In genomic region chr4:150333927-150334682, GRCm38 (mm10) we compare ENCODE assay signal across 18 mouse cellular contexts. TPM values are rescaled to one million over a fixed set of nuclear protein-coding genes. Genes with fewer than 3 reads are reported as not detected.
A peak's percentile ranks its signal among the peaks of the same experiment; 100 is the strongest.
DNase-seq lines count a peak whose midpoint lies in the region; ATAC-seq and TF ChIP-seq lines count a peak whose summit lies in the region.
"Had no signal": no experiment of that assay in that cellular context is flagged by ENCODE, and none has a peak within 500 bp of the region (broad histone marks: within the 10 kb centered on the region; RNA-seq: fewer than 3 reads in every experiment).

No protein-coding gene starts in this region.

- H3K9ac ChIP-seq in liver, adult 2 months (ENCODE audit: low read depth, low read length): no peak overlapping the region
- no peak overlapping the region for H3K9ac ChIP-seq in liver, embryonic 11.5 days (ENCODE audit: low read depth, low read length)
- H3K9ac ChIP-seq in forebrain, embryonic 14.5 days (ENCODE audit: low read length): no peak overlapping the region
- H3K9ac ChIP-seq in hindbrain, embryonic 14.5 days: no peak overlapping the region
- no peak overlapping the region for H3K9ac ChIP-seq in neural tube, embryonic 13.5 days
- H3K9ac ChIP-seq: embryonic facial prominence, embryonic 15.5 days; heart, embryonic 15.5 days; liver, embryonic 13.5 days had no signal

- no peak for TF ChIP-seq POLR2A in liver, adult 2 months (IDR thresholded peaks at IDR 0.05; ENCODE audit: extremely low read depth, insufficient read depth, low read length)
- TF ChIP-seq POLR2A in thymus, adult 2 months (IDR thresholded peaks at IDR 0.05; ENCODE audit: control insufficient read depth, extremely low read depth, insufficient read depth, low read length, poor library complexity): no peak

- H3K36me3 ChIP-seq in liver, adult 2 months (ENCODE audit: control insufficient read depth, insufficient read depth, low read length): no peaks in the 10 kb centered on the region
- H3K36me3 ChIP-seq in liver, embryonic 11.5 days (ENCODE audit: control insufficient read depth, insufficient read depth, low read length): no peaks in the 10 kb centered on the region
- H3K36me3 ChIP-seq in forebrain, embryonic 14.5 days (ENCODE audit: control insufficient read depth, insufficient read depth, low read length): no peaks in the 10 kb centered on the region
- no peaks in the 10 kb centered on the region for H3K36me3 ChIP-seq in hindbrain, embryonic 14.5 days (replicated peaks; ENCODE audit: control insufficient read depth, insufficient read depth)
- H3K36me3 ChIP-seq in neural tube, embryonic 13.5 days: no peaks in the 10 kb centered on the region
- H3K36me3 ChIP-seq in thymus, adult 2 months (ENCODE audit: control insufficient read depth, insufficient read depth, low read length): no peaks in the 10 kb centered on the region

- peak overlapping the region; percentile 66 for H3K27ac ChIP-seq in liver, adult 2 months (replicated peaks; ENCODE audit: insufficient read depth, low read depth, low read length)
- no peak overlapping the region for H3K27ac ChIP-seq in liver, embryonic 11.5 days (ENCODE audit: low read depth, low read length)
- peak overlapping the region; percentile 10; the same call in 1 of the 2 replicates for H3K27ac ChIP-seq in forebrain, embryonic 14.5 days (ENCODE audit: low read depth, low read length)
- H3K27ac ChIP-seq in hindbrain, embryonic 14.5 days: peak overlapping the region; percentile 86
- H3K27ac ChIP-seq in neural tube, embryonic 13.5 days (replicated peaks): peak overlapping the region; percentile 90
- H3K27ac ChIP-seq in thymus, adult 2 months (ENCODE audit: control insufficient read depth, insufficient read depth, low read length): no peak overlapping the region
- H3K27ac ChIP-seq: embryonic facial prominence, embryonic 15.5 days; heart, adult 2 months; heart, embryonic 15.5 days; liver, embryonic 13.5 days; stomach, postnatal 0 days had no signal

- peaks cover 27% of the 10 kb centered on the region for H3K79me2 ChIP-seq in liver, adult 2 months (ENCODE audit: control insufficient read depth, insufficient read depth, low read length)

- TF ChIP-seq CTCF in liver, adult 2 months (IDR thresholded peaks at IDR 0.05; ENCODE audit: low read depth, low read length): no peak
- TF ChIP-seq CTCF in thymus, adult 2 months (IDR thresholded peaks at IDR 0.05; ENCODE audit: borderline replicate concordance, control insufficient read depth, extremely low read depth, insufficient read depth, low read length, poor library complexity): no peak

- H3K4me1 ChIP-seq in liver, adult 2 months (ENCODE audit: control insufficient read depth, insufficient read depth, low read length): peaks cover 22% of the 10 kb centered on the region
- no peaks in the 10 kb centered on the region for H3K4me1 ChIP-seq in liver, embryonic 11.5 days (replicated peaks; ENCODE audit: control insufficient read depth, insufficient read depth, low read length)
- H3K4me1 ChIP-seq in forebrain, embryonic 14.5 days (ENCODE audit: control insufficient read depth, insufficient read depth, low read length): peaks cover 12% of the 10 kb centered on the region; the same call in 1 of the 2 replicates
- peaks cover 33% of the 10 kb centered on the region for H3K4me1 ChIP-seq in hindbrain, embryonic 14.5 days (replicated peaks; ENCODE audit: control insufficient read depth, insufficient read depth, low read length)
- H3K4me1 ChIP-seq in neural tube, embryonic 13.5 days (replicated peaks): peaks cover 65% of the 10 kb centered on the region
- H3K4me1 ChIP-seq in thymus, adult 2 months (replicated peaks; ENCODE audit: control insufficient read depth, insufficient read depth, low read length): no peaks in the 10 kb centered on the region

- no peak overlapping the region for H3K4me3 ChIP-seq in liver, adult 2 months (ENCODE audit: insufficient read depth, low read depth, low read length)
- no peak overlapping the region for H3K4me3 ChIP-seq in liver, embryonic 11.5 days (ENCODE audit: low read depth, low read length)
- no peak overlapping the region for H3K4me3 ChIP-seq in forebrain, embryonic 14.5 days (ENCODE audit: low read depth, low read length)
- no peak overlapping the region for H3K4me3 ChIP-seq in hindbrain, embryonic 14.5 days (replicated peaks; ENCODE audit: low read length)
- no peak overlapping the region for H3K4me3 ChIP-seq in neural tube, embryonic 13.5 days
- H3K4me3 ChIP-seq in thymus, adult 2 months (ENCODE audit: control insufficient read depth, insufficient read depth, low read length): no peak overlapping the region
- H3K4me3 ChIP-seq: embryonic facial prominence, embryonic 15.5 days; heart, adult 2 months; heart, embryonic 15.5 days; liver, embryonic 13.5 days had no signal

- H3K4me2 ChIP-seq in liver, embryonic 11.5 days: no peak overlapping the region
- H3K4me2 ChIP-seq in forebrain, embryonic 14.5 days (ENCODE audit: low read length): 0 out of 2 replicates have a peak overlapping the region, but pooled peaks have one; percentile 2
- H3K4me2 ChIP-seq in hindbrain, embryonic 14.5 days (replicated peaks): peak overlapping the region; percentile 28; the same call in 1 of the 2 replicates
- peak overlapping the region; percentile 31 for H3K4me2 ChIP-seq in neural tube, embryonic 13.5 days
- H3K4me2 ChIP-seq: embryonic facial prominence, embryonic 15.5 days; heart, embryonic 15.5 days; liver, embryonic 13.5 days had no signal

- DNase-seq in liver, adult 2 months (ENCODE audit: extremely low read depth, low read depth, low spot score): peak; percentile 80
- DNase-seq in liver, embryonic 11.5 days (ENCODE audit: low spot score): no peak
- DNase-seq in forebrain, embryonic 14.5 days (ENCODE audit: low spot score): peak; percentile 65
- DNase-seq in hindbrain, embryonic 14.5 days (ENCODE audit: low spot score): no peak
- no peak for DNase-seq in thymus, adult 2 months
- DNase-seq in layer of hippocampus, adult 8-10 months (ENCODE audit: low spot score in 2 of 2): no peak
- DNase-seq: cerebellum, postnatal 10 days; heart, adult 2 months; kidney, adult 8-10 months; kidney, postnatal 25 days; left cerebral cortex, postnatal 4 days; liver, embryonic 13.5 days; right cerebral cortex, postnatal 25 days; thymus, postnatal 14 days had no signal

- WGBS in liver, adult 2 months: 44% methylated on average over 4 of the region's 4 CpGs
- 83% methylated on average over 4 of the region's 4 CpGs for WGBS in liver, embryonic 11.5 days
- WGBS in forebrain, embryonic 14.5 days: 44% methylated on average over 4 of the region's 4 CpGs
- 28% methylated on average over 4 of the region's 4 CpGs for WGBS in hindbrain, embryonic 14.5 days
- 26% methylated on average over 4 of the region's 4 CpGs for WGBS in neural tube, embryonic 13.5 days
- WGBS in thymus, adult 2 months: 96% methylated on average over 4 of the region's 4 CpGs

- no peak for ATAC-seq in liver, embryonic 11.5 days (replicated peaks; ENCODE audit: low FRiP score)
- peak; percentile 69; the same call in 1 of the 2 replicates for ATAC-seq in forebrain, embryonic 14.5 days
- peak; percentile 8; the same call in 1 of the 2 replicates for ATAC-seq in hindbrain, embryonic 14.5 days (ENCODE audit: low FRiP score)
- ATAC-seq in neural tube, embryonic 13.5 days (ENCODE audit: low read depth): no peak; the same call in 1 of the 2 replicates

- H3K9me3 ChIP-seq in liver, embryonic 11.5 days (ENCODE audit: control insufficient read depth, low read length): no peaks in the 10 kb centered on the region
- no peaks in the 10 kb centered on the region for H3K9me3 ChIP-seq in forebrain, embryonic 14.5 days (replicated peaks; ENCODE audit: control insufficient read depth, low read length)
- no peaks in the 10 kb centered on the region for H3K9me3 ChIP-seq in hindbrain, embryonic 14.5 days (ENCODE audit: control insufficient read depth, low read length)
- H3K9me3 ChIP-seq in neural tube, embryonic 13.5 days: no peaks in the 10 kb centered on the region
- H3K9me3 ChIP-seq: embryonic facial prominence, embryonic 15.5 days; heart, embryonic 15.5 days; liver, embryonic 13.5 days had no signal

- no peaks in the 10 kb centered on the region for H3K27me3 ChIP-seq in liver, adult 2 months (ENCODE audit: control insufficient read depth, insufficient read depth, low read length)
- H3K27me3 ChIP-seq in liver, embryonic 11.5 days (replicated peaks; ENCODE audit: control insufficient read depth, insufficient read depth, low read length): no peaks in the 10 kb centered on the region
- H3K27me3 ChIP-seq in forebrain, embryonic 14.5 days (replicated peaks; ENCODE audit: control insufficient read depth, insufficient read depth, low read length): no peaks in the 10 kb centered on the region
- H3K27me3 ChIP-seq in hindbrain, embryonic 14.5 days (ENCODE audit: control insufficient read depth, insufficient read depth, low read length): no peaks in the 10 kb centered on the region
- H3K27me3 ChIP-seq in neural tube, embryonic 13.5 days: no peaks in the 10 kb centered on the region
- H3K27me3 ChIP-seq in thymus, adult 2 months (ENCODE audit: control insufficient read depth, insufficient read depth, low read length): no peaks in the 10 kb centered on the region
- H3K27me3 ChIP-seq: embryonic facial prominence, embryonic 15.5 days; heart, embryonic 15.5 days; liver, embryonic 13.5 days had no signal

RNA-seq across cellular contexts. Expression of gene Rere, which starts 52.7 kb away (rescaled TPM):
- 10.0 and 10.7 TPM in 2 replicates for total RNA-seq in liver, adult 2 months (2014; rRNA removed)
- 5.8 and 8.8 TPM in 2 replicates for polyA plus RNA-seq in liver, adult 2 months (2012; rRNA removed)
- polyA plus RNA-seq in liver, embryonic 11.5 days (2014; fragmentation: Nextera tagmentation; extraction: Ambion mirVana): 22.6 and 23.3 TPM in 2 replicates
- 21.2 and 25.1 TPM in 2 replicates for polyA plus RNA-seq in forebrain, embryonic 14.5 days (2014; fragmentation: Nextera tagmentation; extraction: Ambion mirVana)
- polyA plus RNA-seq in hindbrain, embryonic 14.5 days (2014; fragmentation: Nextera tagmentation; extraction: Ambion mirVana): 44.4 and 46.8 TPM in 2 replicates
- 41.2 and 50.0 TPM in 2 replicates for polyA plus RNA-seq in neural tube, embryonic 13.5 days (2015; fragmentation: Nextera tagmentation; extraction: Ambion mirVana)
- polyA plus RNA-seq in thymus, adult 2 months (2012; rRNA removed): 52.5 and 62.1 TPM in 2 replicates
- 100 to 1,000 TPM; 105 to 123 (median 113) TPM for total RNA-seq in layer of hippocampus, adult 8-10 months (2022)

Comparison
In these comparisons a context has a peak if more than half of its experiments do, and no peak if none do; other contexts are left out.
1. DNase-seq: peak in liver, adult 2 months (single experiment) and forebrain, embryonic 14.5 days (single experiment); none in liver, embryonic 11.5 days (single experiment), hindbrain, embryonic 14.5 days (single experiment), thymus, adult 2 months (single experiment) and layer of hippocampus, adult 8-10 months (0 of 2).
2. H3K27ac ChIP-seq: peak in liver, adult 2 months (single experiment), forebrain, embryonic 14.5 days (single experiment), hindbrain, embryonic 14.5 days (single experiment) and neural tube, embryonic 13.5 days (single experiment); none in liver, embryonic 11.5 days (single experiment) and thymus, adult 2 months (single experiment).
3. ATAC-seq: peak in forebrain, embryonic 14.5 days (single experiment) and hindbrain, embryonic 14.5 days (single experiment); none in liver, embryonic 11.5 days (single experiment) and neural tube, embryonic 13.5 days (single experiment).